Mouse (Mus musculus) kidney, embryonic 16.5 days (tissue): ENCODE data around the gene Btbd11. TPM values are rescaled to one million over a fixed set of nuclear protein-coding genes. Genes with fewer than 3 reads are reported as not detected.

ENCODE experiments used
- ATAC-seq: fragments of 200-750 bp; cut with Nextera tagmentation; 2 replicates; pipeline ENCODE4 v1.8.0; 2017; ENCODE audit warnings: moderate TSS enrichment; ENCODE audit not compliant: low FRiP score, low TSS enrichment
- H3K27ac ChIP-seq: fragments of 300-500 bp; sonication (generic); 2 replicates; pipeline ENCODE4 v1.5.1; 2014; ENCODE audit warnings: low read length
- H3K27me3 ChIP-seq: fragments of 300-500 bp; sonication (generic); 2 replicates; pipeline ENCODE4 v1.6.1; 2014; ENCODE audit warnings: low read length, control low read depth, mixed read lengths; ENCODE audit not compliant: insufficient read depth
- H3K36me3 ChIP-seq: fragments of 300-500 bp; sonication (generic); 2 replicates; pipeline ENCODE4 v1.6.1; 2014; ENCODE audit warnings: low read length, control low read depth, mixed read lengths; ENCODE audit not compliant: insufficient read depth
- H3K4me1 ChIP-seq: fragments of 300-500 bp; sonication (generic); 2 replicates; pipeline ENCODE4 v1.6.1; 2014; ENCODE audit warnings: low read length, control low read depth, mixed read lengths; ENCODE audit not compliant: insufficient read depth
- H3K4me2 ChIP-seq: fragments of 300-500 bp; sonication (generic); replicated peaks from 2 replicates; pipeline ENCODE4 v1.6.1; 2014; ENCODE audit warnings: low read depth, low read length
- H3K4me3 ChIP-seq: fragments of 300-500 bp; sonication (generic); 2 replicates; pipeline ENCODE4 v1.5.1; 2014; ENCODE audit warnings: mild to moderate bottlenecking, low read length
- H3K9ac ChIP-seq: fragments of 300-500 bp; sonication (generic); replicated peaks from 2 replicates; pipeline ENCODE4 v1.6.1; 2014; ENCODE audit warnings: low read length
- H3K9me3 ChIP-seq: fragments of 300-500 bp; sonication (generic); 2 replicates; pipeline ENCODE4 v1.6.1; 2016; ENCODE audit warnings: low read length, control low read depth
- WGBS: fragments of 180-500 bp; shearing (Covaris S2); extraction: QIAGEN DNeasy Blood & Tissue Kit; methylation state at CpG from one replicate; pipeline ENCODE4 v1.1.7; 2014; 5-methylcytosine and 5-hydroxymethylcytosine counted together
- polyA plus RNA-seq: library from polyadenylated mRNA; unstranded; fragments of >200 nt; fragmentation: Nextera tagmentation; extraction: Ambion mirVana; gene quantifications from 2 replicates; pipeline ENCODE4 v1.2.1, GENCODE M21; 2015

Btbd11 gene
- polyA plus RNA-seq, 1 experiment from 2014 or later, result 10.7 TPM

GRCm38 (mm10) chr10:85538051-85538753 lies 151.6 kb downstream of the Btbd11 start:
- 81% methylated on average over 11 of the region's 11 CpGs for WGBS
- H3K4me1 ChIP-seq, result no peaks in the 10 kb centered on the region
- H3K27me3 ChIP-seq, result no peaks in the 10 kb centered on the region

DNA sequence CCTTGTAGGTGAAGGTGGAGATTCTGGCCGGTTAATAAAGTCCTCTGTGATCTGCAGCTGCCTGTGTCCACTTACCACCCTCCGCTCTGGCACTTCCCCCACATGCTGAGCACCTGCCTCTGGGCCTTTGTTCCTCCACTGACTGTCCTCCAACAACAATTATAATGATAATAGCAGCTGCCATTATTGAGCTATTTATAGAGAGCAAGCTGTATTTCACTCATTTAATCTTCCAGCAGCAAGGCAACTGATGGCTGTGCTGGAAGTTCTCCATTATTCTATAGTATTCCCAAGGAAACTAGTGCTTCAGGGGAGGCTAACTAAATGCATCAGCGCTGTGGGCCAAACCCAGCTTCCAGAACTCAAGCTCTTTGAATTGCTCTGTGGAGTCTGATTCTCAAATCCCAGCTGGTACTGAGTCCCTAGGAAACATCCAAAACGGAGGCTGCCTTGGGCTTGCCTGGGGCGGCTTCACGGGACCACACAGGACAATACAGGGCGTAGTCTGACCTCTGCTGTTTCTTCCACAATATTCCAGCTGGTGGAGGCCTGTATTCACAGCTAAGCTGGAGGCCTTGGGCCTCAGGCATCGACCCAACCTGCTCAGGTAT lies 153.0 kb downstream of the Btbd11 start:
- no peaks in the 10 kb centered on the region for H3K36me3 ChIP-seq
- no peaks in the 10 kb centered on the region for H3K27me3 ChIP-seq
- H3K9ac ChIP-seq, result no peak overlapping the region
- no peak overlapping the region for H3K27ac ChIP-seq
- WGBS, result 41% methylated on average over 8 of the region's 8 CpGs
- no peak overlapping the region for H3K4me2 ChIP-seq
- H3K9me3 ChIP-seq, result no peaks in the 10 kb centered on the region
- peaks cover 2% of the 10 kb centered on the region; the same call in 1 of the 2 replicates for H3K4me1 ChIP-seq
- 0 out of 2 replicates have a peak, but pooled peaks have one; percentile 20 for ATAC-seq
- no peak overlapping the region for H3K4me3 ChIP-seq

More at GRCm38 (mm10) chr10:85538051-85538753, 151.6 kb downstream of the Btbd11 start:
- H3K36me3 ChIP-seq, result no peaks in the 10 kb centered on the region
- no peak for ATAC-seq
- no peak overlapping the region for H3K27ac ChIP-seq
- H3K9me3 ChIP-seq, result no peaks in the 10 kb centered on the region
- H3K9ac ChIP-seq, result no peak overlapping the region
- no peak overlapping the region for H3K4me2 ChIP-seq
- H3K4me3 ChIP-seq, result no peak overlapping the region

- H3K4me3 ChIP-seq, result no peak overlapping the region
- H3K9me3 ChIP-seq, result no peaks in the 10 kb centered on the region
- ATAC-seq, result no peak
- H3K27ac ChIP-seq, result no peak overlapping the region
- no peaks in the 10 kb centered on the region for H3K36me3 ChIP-seq
- peaks cover 9% of the 10 kb centered on the region; the same call in 1 of the 2 replicates for H3K4me1 ChIP-seq
- 81% methylated on average over 13 of the region's 13 CpGs for WGBS
- no peaks in the 10 kb centered on the region for H3K27me3 ChIP-seq
- no peak overlapping the region for H3K9ac ChIP-seq
- H3K4me2 ChIP-seq, result no peak overlapping the region
Observed at GRCm38 (mm10) chr10:85540311-85541093, 153.9 kb downstream of the Btbd11 start.

DNA sequence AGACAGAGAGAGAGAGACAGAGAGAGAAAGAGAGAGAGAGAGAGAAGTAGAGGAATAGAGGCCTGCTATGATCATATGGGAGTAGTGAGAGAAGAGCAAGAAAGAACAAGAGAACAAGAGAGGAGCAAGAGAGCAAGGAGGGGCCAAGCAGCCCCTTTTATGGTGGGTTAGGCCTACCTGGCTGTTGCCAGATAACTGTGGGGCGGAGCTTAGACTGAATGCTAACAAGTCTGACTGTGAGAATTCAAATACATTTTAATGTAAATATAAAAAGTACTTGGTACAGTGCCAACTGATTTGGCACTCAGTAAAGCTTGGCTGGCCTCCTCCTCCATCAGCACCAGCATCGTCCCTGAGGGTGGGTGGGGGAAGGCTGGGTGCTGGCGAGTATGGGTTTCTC lies 154.9 kb downstream of the Btbd11 start:
- no peak overlapping the region for H3K4me2 ChIP-seq
- H3K9me3 ChIP-seq, result no peaks in the 10 kb centered on the region
- WGBS, result 76% methylated on average over 3 of the region's 3 CpGs
- H3K36me3 ChIP-seq, result no peaks in the 10 kb centered on the region
- H3K27me3 ChIP-seq, result no peaks in the 10 kb centered on the region
- H3K4me3 ChIP-seq, result no peak overlapping the region
- H3K4me1 ChIP-seq, result peaks cover 9% of the 10 kb centered on the region; the same call in 1 of the 2 replicates
- no peak overlapping the region for H3K9ac ChIP-seq
- no peak overlapping the region for H3K27ac ChIP-seq
- ATAC-seq, result no peak

GRCm38 (mm10) chr10:85541892-85542630 lies 155.4 kb downstream of the Btbd11 start:
- Histone ChIP-seq H3K27ac (no peak overlapping the region), H3K4me1 (peaks cover 9% of the 10 kb centered on the region; the same call in 1 of the 2 replicates), H3K4me3 (no peak overlapping the region), H3K4me2 (no peak overlapping the region), H3K9ac (no peak overlapping the region), H3K27me3 (no peaks in the 10 kb centered on the region), H3K9me3 (no peaks in the 10 kb centered on the region), H3K36me3 (no peaks in the 10 kb centered on the region)
- ATAC-seq, result no peak
- WGBS, result 88% methylated on average over 14 of the region's 14 CpGs

GRCm38 (mm10) chr10:85543281-85543680 lies 156.7 kb downstream of the Btbd11 start:
- H3K9ac ChIP-seq, result no peak overlapping the region
- no peak for ATAC-seq
- H3K9me3 ChIP-seq, result no peaks in the 10 kb centered on the region
- 86% methylated on average over 2 of the region's 2 CpGs for WGBS
- H3K27me3 ChIP-seq, result no peaks in the 10 kb centered on the region
- no peak overlapping the region for H3K4me2 ChIP-seq
- no peak overlapping the region for H3K4me3 ChIP-seq
- no peak overlapping the region for H3K27ac ChIP-seq
- H3K36me3 ChIP-seq, result no peaks in the 10 kb centered on the region
- peaks cover 9% of the 10 kb centered on the region; the same call in 1 of the 2 replicates for H3K4me1 ChIP-seq

GRCm38 (mm10) chr10:85544991-85545390 lies 158.4 kb downstream of the Btbd11 start:
- Histone ChIP-seq H3K4me2 (no peak overlapping the region), H3K9me3 (no peaks in the 10 kb centered on the region), H3K36me3 (no peaks in the 10 kb centered on the region), H3K9ac (no peak overlapping the region), H3K4me1 (peaks cover 9% of the 10 kb centered on the region; the same call in 1 of the 2 replicates), H3K27ac (no peak overlapping the region), H3K27me3 (no peaks in the 10 kb centered on the region), H3K4me3 (no peak overlapping the region)
- ATAC-seq, result no peak
- WGBS, result 34% methylated on average over 5 of the region's 5 CpGs

DNA sequence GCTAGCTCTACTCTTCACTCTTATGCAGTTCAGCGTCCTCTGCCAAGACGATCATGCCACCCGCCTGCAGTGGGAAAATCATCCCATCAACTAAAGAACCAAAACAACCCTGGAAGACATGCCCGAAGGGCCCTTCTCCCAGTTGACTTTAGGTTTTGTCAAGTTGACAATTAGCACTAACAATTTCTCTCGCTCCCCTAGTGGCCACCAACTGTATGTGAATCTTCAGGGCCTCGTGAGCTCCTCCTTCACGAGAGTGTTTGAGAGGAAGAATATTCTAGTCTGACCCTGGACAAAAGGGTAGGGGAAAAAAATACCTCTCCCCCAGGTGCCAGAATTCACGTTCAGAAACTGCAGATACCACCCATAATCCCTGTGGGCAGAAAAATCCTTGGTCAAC lies 168.6 kb downstream of the Btbd11 start:
- no peak overlapping the region for H3K9ac ChIP-seq
- WGBS, result 66% methylated on average over 8 of the region's 8 CpGs
- no peak overlapping the region for H3K27ac ChIP-seq
- no peaks in the 10 kb centered on the region for H3K9me3 ChIP-seq
- ATAC-seq, result no peak
- no peak overlapping the region for H3K4me2 ChIP-seq
- no peaks in the 10 kb centered on the region for H3K4me1 ChIP-seq
- H3K36me3 ChIP-seq, result no peaks in the 10 kb centered on the region
- H3K4me3 ChIP-seq, result no peak overlapping the region
- no peaks in the 10 kb centered on the region for H3K27me3 ChIP-seq

DNA sequence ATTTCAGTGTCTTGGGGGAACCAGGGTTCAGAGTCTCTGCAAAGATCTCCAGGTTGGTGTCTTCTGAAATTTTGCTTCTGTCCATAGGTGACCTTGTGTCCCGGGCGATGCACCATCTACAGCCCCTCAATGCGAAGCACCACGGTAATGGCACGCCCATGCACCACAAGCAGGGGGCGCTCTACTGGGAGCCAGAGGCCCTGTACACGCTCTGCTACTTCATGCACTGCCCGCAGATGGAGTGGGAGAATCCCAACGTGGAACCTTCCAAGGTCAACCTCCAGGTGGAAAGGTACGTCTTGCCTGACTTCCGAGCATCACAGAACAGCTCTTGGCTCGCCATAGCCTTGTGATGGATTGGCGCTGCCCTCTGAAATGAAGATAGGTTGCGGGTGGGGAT lies 174.8 kb downstream of the Btbd11 start:
- H3K36me3 ChIP-seq, result no peaks in the 10 kb centered on the region
- H3K4me2 ChIP-seq, result no peak overlapping the region
- no peaks in the 10 kb centered on the region for H3K9me3 ChIP-seq
- H3K27ac ChIP-seq, result no peak overlapping the region
- no peaks in the 10 kb centered on the region for H3K27me3 ChIP-seq
- no peak overlapping the region for H3K9ac ChIP-seq
- H3K4me1 ChIP-seq, result 0 out of 2 replicates have a peak, but pooled peaks cover 6% of the 10 kb centered on the region
- WGBS, result 88% methylated on average over 14 of the region's 14 CpGs
- no peak overlapping the region for H3K4me3 ChIP-seq
- no peak for ATAC-seq
